Mouse (Mus musculus) megakaryocyte-erythroid progenitor cell, adult 5 weeks (primary cell): ENCODE results near the gene Eif4e2. TPM values are rescaled to one million over a fixed set of nuclear protein-coding genes. Genes with fewer than 3 reads are reported as not detected.

Experiments used
- polyA plus RNA-seq: library from polyadenylated mRNA; stranded (reverse); fragments of >175 nt; gene quantifications from 2 replicates; pipeline ENCODE4 v1.2.3, GENCODE M21; 2012

The Eif4e2 gene
- 22.9 and 23.9 TPM in 2 replicates for polyA plus RNA-seq

GRCm38 (mm10) chr1:87213735-87214704 is at the start of gene Eif4e2:
Gene Eif4e2, plus strand, starts transcription at chr1:87213914.

GRCm38 (mm10) chr1:87183013-87183412 is 30.7 kb upstream of the Eif4e2 start, which contains the start of gene Prss56:
Gene Prss56, plus strand, starts transcription at chr1:87183313.

GRCm38 (mm10) chr1:87190429-87190828 is 23.3 kb upstream of the Eif4e2 start, which contains the start of gene Chrnd:
Gene Chrnd, plus strand, starts transcription at chr1:87190607.

GRCm38 (mm10) chr1:87204465-87204864 is 9.2 kb upstream of the Eif4e2 start, which contains the start of gene Chrng:
Gene Chrng, plus strand, starts transcription at chr1:87204657.

GRCm38 (mm10) chr1:87264134-87265006 is 50.7 kb downstream of the Eif4e2 start, which contains the start of gene Efhd1:
Gene Efhd1, plus strand, starts transcription at chr1:87264363.

Other genes starting within 250 kb of the Eif4e2 start
- not detected in 2 replicates for gene Alppl2, start 124.0 kb upstream of the Eif4e2 start, polyA plus RNA-seq
- gene Alpi, start 112.3 kb upstream of the Eif4e2 start, polyA plus RNA-seq = not detected in 2 replicates
- not detected in 2 replicates for gene Akp3, start 88.9 kb upstream of the Eif4e2 start, polyA plus RNA-seq
- not detected in 2 replicates for gene Ecel1, start 57.4 kb upstream of the Eif4e2 start, polyA plus RNA-seq
- gene Prss56, start 30.6 kb upstream of the Eif4e2 start, polyA plus RNA-seq = 0.07 TPM in 1 of 2 replicates, not detected in the other
- gene Chrnd, start 23.3 kb upstream of the Eif4e2 start, polyA plus RNA-seq = not detected in 2 replicates
- gene Chrng, start 9.3 kb upstream of the Eif4e2 start, polyA plus RNA-seq = not detected in 2 replicates
- 0.14 and 0.20 TPM in 2 replicates for gene Efhd1, start 50.4 kb downstream of the Eif4e2 start, polyA plus RNA-seq
- gene Gigyf2, start 113.1 kb downstream of the Eif4e2 start, polyA plus RNA-seq = 11.8 and 20.6 TPM in 2 replicates
- not detected in 2 replicates for gene Kcnj13, start 180.8 kb downstream of the Eif4e2 start, polyA plus RNA-seq